Mouse (Mus musculus) liver, embryonic 16.5 days (tissue): ENCODE results near the gene Os9. TPM values are rescaled to one million over a fixed set of nuclear protein-coding genes. Genes with fewer than 3 reads are reported as not detected.
A peak's percentile ranks its signal among the peaks of the same experiment; 100 is the strongest.

Experiments used
- ATAC-seq: fragments of 200-750 bp; cut with Nextera tagmentation; 2 replicates; pipeline ENCODE4 v1.8.0; 2017; ENCODE audit warnings: low read depth, mild to moderate bottlenecking, moderate number of reproducible peaks, moderate library complexity
- H3K27ac ChIP-seq: fragments of 300-500 bp; sonication (generic); 2 replicates; pipeline ENCODE4 v1.5.1; 2014; ENCODE audit warnings: mild to moderate bottlenecking, low read length
- H3K27me3 ChIP-seq: fragments of 300-500 bp; sonication (generic); 2 replicates; pipeline ENCODE4 v1.6.1; 2014; ENCODE audit warnings: low read depth, low read length, mixed read lengths; ENCODE audit not compliant: control insufficient read depth, insufficient read depth
- H3K36me3 ChIP-seq: fragments of 300-500 bp; sonication (generic); 2 replicates; pipeline ENCODE4 v1.6.1; 2014; ENCODE audit warnings: mild to moderate bottlenecking; ENCODE audit not compliant: control insufficient read depth, insufficient read depth
- H3K4me1 ChIP-seq: fragments of 300-500 bp; sonication (generic); 2 replicates; pipeline ENCODE4 v1.6.1; 2014; ENCODE audit warnings: low read depth, low read length, mixed read lengths; ENCODE audit not compliant: control insufficient read depth
- H3K4me2 ChIP-seq: fragments of 300-500 bp; sonication (generic); 2 replicates; pipeline ENCODE4 v1.6.1; 2014; ENCODE audit warnings: low read depth, low read length, mixed read lengths
- H3K4me3 ChIP-seq: fragments of 300-500 bp; sonication (generic); 2 replicates; pipeline ENCODE4 v1.5.1; 2014; ENCODE audit warnings: low read depth, mild to moderate bottlenecking, low read length
- H3K9ac ChIP-seq: fragments of 300-500 bp; sonication (generic); 2 replicates; pipeline ENCODE4 v1.6.1; 2014; ENCODE audit warnings: low read depth, low read length
- H3K9me3 ChIP-seq: fragments of 300-500 bp; sonication (generic); replicated peaks from 2 replicates; pipeline ENCODE4 v1.6.1; 2016; ENCODE audit warnings: low read length; ENCODE audit not compliant: control insufficient read depth
- WGBS: fragments of 180-500 bp; shearing (Covaris S2); extraction: QIAGEN DNeasy Blood & Tissue Kit; methylation state at CpG from one replicate; pipeline ENCODE4 v1.1.7; 2014; ENCODE audit not compliant: insufficient replicate concordance; 5-methylcytosine and 5-hydroxymethylcytosine counted together
- polyA plus RNA-seq: library from polyadenylated mRNA; unstranded; fragments of >200 nt; fragmentation: Nextera tagmentation; extraction: Ambion mirVana; gene quantifications from 2 replicates; pipeline ENCODE4 v1.2.1, GENCODE M21; 2015

Gene Os9
- polyA plus RNA-seq, 1 experiment from 2014 or later, result 65.6 TPM

- 45% methylated on average over 4 of the region's 4 CpGs for WGBS
- peaks cover 58% of the 10 kb centered on the region for H3K27me3 ChIP-seq
- no peaks in the 10 kb centered on the region for H3K9me3 ChIP-seq
- ATAC-seq, result no peak
- no peak overlapping the region for H3K4me3 ChIP-seq
- H3K27ac ChIP-seq, result no peak overlapping the region
- H3K4me1 ChIP-seq, result peaks cover 5% of the 10 kb centered on the region
- no peaks in the 10 kb centered on the region for H3K36me3 ChIP-seq
- no peak overlapping the region for H3K9ac ChIP-seq
- H3K4me2 ChIP-seq, result no peak overlapping the region
These were observed 66.3 kb downstream of the Os9 start for GRCm38 (mm10) chr10:127054646-127055045.

- Histone ChIP-seq H3K9ac (no peak overlapping the region), H3K4me1 (no peaks in the 10 kb centered on the region), H3K36me3 (no peaks in the 10 kb centered on the region), H3K9me3 (no peaks in the 10 kb centered on the region), H3K4me3 (no peak overlapping the region), H3K27ac (no peak overlapping the region), H3K4me2 (no peak overlapping the region), H3K27me3 (peaks cover 55% of the 10 kb centered on the region)
- ATAC-seq, result 0 out of 2 replicates have a peak, but pooled peaks have one; percentile 3
- WGBS, result 10% methylated on average over 10 of the region's 10 CpGs
These were observed 70.8 kb downstream of the Os9 start for GRCm38 (mm10) chr10:127050119-127050474.

GRCm38 (mm10) chr10:127049395-127050118, 71.4 kb downstream of the Os9 start:
- Histone ChIP-seq H3K4me1 (no peaks in the 10 kb centered on the region), H3K36me3 (no peaks in the 10 kb centered on the region), H3K9me3 (no peaks in the 10 kb centered on the region), H3K27ac (no peak overlapping the region), H3K4me3 (no peak overlapping the region), H3K9ac (no peak overlapping the region), H3K27me3 (peaks cover 55% of the 10 kb centered on the region), H3K4me2 (peak overlapping the region; percentile 1; the same call in 1 of the 2 replicates)
- ATAC-seq, result peak; percentile 37; the same call in 1 of the 2 replicates
- WGBS, result 2% methylated on average over 29 of the region's 29 CpGs

GRCm38 (mm10) chr10:127048608-127049394, 72.1 kb downstream of the Os9 start:
- Histone ChIP-seq H3K9me3 (no peaks in the 10 kb centered on the region), H3K4me3 (no peak overlapping the region), H3K27ac (no peak overlapping the region), H3K27me3 (peaks cover 54% of the 10 kb centered on the region), H3K4me1 (no peaks in the 10 kb centered on the region), H3K36me3 (no peaks in the 10 kb centered on the region), H3K9ac (no peak overlapping the region), H3K4me2 (peak overlapping the region; percentile 1; the same call in 1 of the 2 replicates)
- ATAC-seq, result no peak
- WGBS, result 5% methylated on average over 35 of the region's 35 CpGs

GRCm38 (mm10) chr10:127047954-127048353, 73.0 kb downstream of the Os9 start, which contains the start of gene Cyp27b1:
Gene Cyp27b1 (plus strand): TSS chr10:127048250.
- Histone ChIP-seq H3K4me1 (peaks cover under 1% of the 10 kb centered on the region), H3K27me3 (peaks cover 51% of the 10 kb centered on the region), H3K27ac (no peak within 1 kb of the TSS), H3K4me3 (no peak within 1 kb of the TSS), H3K9ac (no peak within 1 kb of the TSS), H3K36me3 (no peaks in the 10 kb centered on the region), H3K4me2 (peak within 1 kb of the TSS; percentile 1; the same call in 1 of the 2 replicates), H3K9me3 (no peaks in the 10 kb centered on the region)
- WGBS, result 29% methylated on average over 5 of the region's 5 CpGs
- ATAC-seq, result no peak

Other genes with a start within 250 kb of the Os9 start
- 5.5 and 6.0 TPM in 2 replicates for gene Atp23, start 219.8 kb downstream of the Os9 start, polyA plus RNA-seq
- gene Ctdsp2, start 142.4 kb downstream of the Os9 start, polyA plus RNA-seq, result 11.1 and 12.2 TPM in 2 replicates
- gene Avil, start 120.4 kb downstream of the Os9 start, polyA plus RNA-seq, result 0.09 TPM in 1 of 2 replicates, not detected in the other
- 37.1 and 40.1 TPM in 2 replicates for gene Tsfm, start 90.3 kb downstream of the Os9 start, polyA plus RNA-seq
- 13.4 and 13.5 TPM in 2 replicates for gene Mettl1, start 79.7 kb downstream of the Os9 start, polyA plus RNA-seq
- 0.09 and 0.21 TPM in 2 replicates for gene Eef1akmt3, start 79.6 kb downstream of the Os9 start, polyA plus RNA-seq
- 0.04 TPM in 1 of 2 replicates, not detected in the other for gene Cyp27b1, start 72.9 kb downstream of the Os9 start, polyA plus RNA-seq
- not detected in 2 replicates for gene March9, start 60.9 kb downstream of the Os9 start, polyA plus RNA-seq
- gene Cdk4, start 57.6 kb downstream of the Os9 start, polyA plus RNA-seq, result 293 and 317 TPM in 2 replicates
- 87.4 and 96.7 TPM in 2 replicates for gene Tspan31, start 50.9 kb downstream of the Os9 start, polyA plus RNA-seq
- gene Agap2, start 45.8 kb downstream of the Os9 start, polyA plus RNA-seq, result 0.71 and 1.2 TPM in 2 replicates
- 18.7 and 24.3 TPM in 2 replicates for gene B4galnt1, start 44.1 kb upstream of the Os9 start, polyA plus RNA-seq
- 2.2 and 2.7 TPM in 2 replicates for gene Slc26a10, start 59.5 kb upstream of the Os9 start, polyA plus RNA-seq
- 4.8 and 5.7 TPM in 2 replicates for gene Arhgef25, start 69.0 kb upstream of the Os9 start, polyA plus RNA-seq
- gene Dtx3, start 74.6 kb upstream of the Os9 start, polyA plus RNA-seq, result 13.4 and 14.8 TPM in 2 replicates
- gene Pip4k2c, start 90.5 kb upstream of the Os9 start, polyA plus RNA-seq, result 39.1 and 40.1 TPM in 2 replicates
- 0.09 and 0.11 TPM in 2 replicates for gene Kif5a, start 142.2 kb upstream of the Os9 start, polyA plus RNA-seq
- gene Dctn2, start 145.2 kb upstream of the Os9 start, polyA plus RNA-seq, result 65.9 TPM in 2 replicates
- gene Mbd6, start 167.9 kb upstream of the Os9 start, polyA plus RNA-seq, result 5.7 and 6.5 TPM in 2 replicates
- 100 and 109 TPM in 2 replicates for gene Mars, start 190.7 kb upstream of the Os9 start, polyA plus RNA-seq
- gene Arhgap9, start 200.8 kb upstream of the Os9 start, polyA plus RNA-seq, result 12.2 and 13.2 TPM in 2 replicates
- 0.15 and 0.21 TPM in 2 replicates for gene Gli1, start 220.8 kb upstream of the Os9 start, polyA plus RNA-seq
- gene Inhbe, start 233.3 kb upstream of the Os9 start, polyA plus RNA-seq, result 0.78 and 0.99 TPM in 2 replicates
- 4.3 and 5.9 TPM in 2 replicates for gene Inhbc, start 249.3 kb upstream of the Os9 start, polyA plus RNA-seq